Mouse (Mus musculus): Measurements from ENCODE around the gene Dnajb6.

GRCm38 (mm10) chr5:29818287-29818686, 82.8 kb downstream of the Dnajb6 start:
- no peak for TF ChIP-seq CTCF (IDR thresholded peaks at IDR 0.05; ENCODE audit: low read depth)
- no peak for TF ChIP-seq EP300 (optimal IDR thresholded peaks at IDR 0.05)

Measured in stomach, postnatal 0 days (tissue).